Mouse (Mus musculus) olfactory bulb, adult 2 months (tissue): ENCODE measurements around the gene Hivep3.

Experiments used
- CTCF ChIP-seq: fragments of 200-500 bp; IDR thresholded peaks from 2 replicates; pipeline ENCODE4 v1.5.1; 2012; ENCODE audit warnings: low read depth, mild to moderate bottlenecking, low read length, moderate library complexity; ENCODE audit not compliant: insufficient read depth
- POLR2A ChIP-seq: fragments of 200-500 bp; IDR thresholded peaks from 2 replicates; pipeline ENCODE4 v1.6.1; 2012; ENCODE audit warnings: mild to moderate bottlenecking, low read depth, low read length, moderate library complexity; ENCODE audit not compliant: insufficient read depth

GRCm38 (mm10) chr4:120179123-120179522, 445.5 kb downstream of the Hivep3 start:
- TF ChIP-seq CTCF, result no peak
- no peak for TF ChIP-seq POLR2A
